Mouse (Mus musculus): ENCODE measurements around the gene Lhx5.

Gene Lhx5

GRCm38 (mm10) chr5:120432486-120433015 lies 1.1 kb downstream of the Lhx5 start:
- DNase-seq (ENCODE audit: low spot score), result no peak

GRCm38 (mm10) chr5:120433135-120433760 lies 1.7 kb downstream of the Lhx5 start:
- DNase-seq (ENCODE audit: low spot score), result peak; percentile 67

GRCm38 (mm10) chr5:120434231-120434735 lies 2.8 kb downstream of the Lhx5 start:
- DNase-seq (ENCODE audit: low spot score), result no peak

- peak; percentile 39 for DNase-seq (ENCODE audit: low spot score)
Observed at GRCm38 (mm10) chr5:120435006-120435681, 3.6 kb downstream of the Lhx5 start.

GRCm38 (mm10) chr5:120435731-120436501 lies 4.4 kb downstream of the Lhx5 start:
- DNase-seq (ENCODE audit: low spot score), result peak; percentile 61

GRCm38 (mm10) chr5:120436885-120437495 lies 5.5 kb downstream of the Lhx5 start:
- DNase-seq (ENCODE audit: low spot score), result peak; percentile 57

DNA sequence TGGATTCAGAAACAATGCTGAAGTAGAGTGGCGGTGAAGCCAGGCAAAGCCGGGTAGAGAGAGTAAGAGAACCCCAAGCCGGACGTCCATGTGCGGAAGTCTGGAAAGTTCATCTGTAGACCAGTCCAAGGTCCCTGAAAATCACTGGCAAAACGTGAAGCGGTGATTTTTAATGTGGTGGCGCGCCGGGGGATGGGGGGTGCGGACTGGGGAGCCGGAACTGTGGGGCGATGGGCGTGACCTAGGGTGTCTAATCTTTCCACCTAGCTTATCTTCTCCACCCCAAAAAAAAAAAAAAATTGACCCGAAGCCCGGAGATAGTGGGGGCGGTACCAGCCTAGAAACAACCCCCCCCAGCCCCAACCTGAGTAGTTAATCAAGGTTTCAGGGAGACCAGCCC lies 6.0 kb downstream of the Lhx5 start:
- DNase-seq (ENCODE audit: low spot score), result no peak

GRCm38 (mm10) chr5:120437986-120438385 lies 6.5 kb downstream of the Lhx5 start:
- DNase-seq (ENCODE audit: low spot score), result peak; percentile 75

- DNase-seq (ENCODE audit: low spot score), result no peak
Observed at GRCm38 (mm10) chr5:120438469-120438868, 7.0 kb downstream of the Lhx5 start.

- DNase-seq (ENCODE audit: low spot score), result peak; percentile 46
Observed at GRCm38 (mm10) chr5:120438991-120439710, 7.7 kb downstream of the Lhx5 start.

DNA sequence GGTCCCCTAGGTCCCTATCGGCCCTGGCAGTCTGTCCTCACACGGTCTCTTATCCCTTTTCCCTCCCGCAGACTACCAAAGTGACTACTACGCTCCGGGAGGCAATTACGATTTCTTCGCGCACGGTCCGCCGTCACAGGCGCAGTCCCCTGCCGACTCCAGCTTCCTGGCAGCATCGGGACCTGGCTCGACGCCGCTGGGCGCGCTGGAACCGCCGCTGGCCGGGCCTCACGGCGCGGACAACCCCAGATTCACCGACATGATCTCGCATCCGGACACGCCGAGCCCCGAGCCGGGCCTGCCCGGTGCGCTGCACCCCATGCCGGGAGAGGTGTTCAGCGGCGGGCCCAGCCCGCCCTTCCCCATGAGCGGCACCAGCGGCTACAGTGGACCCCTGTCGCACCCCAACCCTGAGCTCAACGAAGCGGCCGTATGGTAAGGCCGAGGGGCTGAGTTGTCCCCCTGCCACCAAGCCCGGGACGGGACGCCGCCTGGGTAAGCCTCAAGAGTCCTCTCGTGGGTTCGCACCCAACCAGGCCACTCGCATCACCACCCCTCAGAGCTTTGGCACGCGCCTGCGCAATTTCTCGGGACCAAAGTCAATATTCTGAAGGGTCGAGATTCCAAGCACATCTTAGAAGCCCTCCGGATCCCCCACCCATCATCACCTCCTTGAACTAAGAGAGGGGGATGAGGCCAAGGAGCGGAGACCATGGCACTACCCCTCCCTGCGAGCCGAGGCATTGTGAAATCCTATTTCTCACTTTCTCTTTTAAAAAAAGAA lies 8.6 kb downstream of the Lhx5 start:
- no peak for DNase-seq (ENCODE audit: low spot score)

- DNase-seq (ENCODE audit: low spot score), result peak; percentile 97
Observed at GRCm38 (mm10) chr5:120440733-120441132, 9.2 kb downstream of the Lhx5 start.

- DNase-seq (ENCODE audit: low spot score), result no peak
Observed at GRCm38 (mm10) chr5:120447305-120447704, 15.8 kb downstream of the Lhx5 start.

DNA sequence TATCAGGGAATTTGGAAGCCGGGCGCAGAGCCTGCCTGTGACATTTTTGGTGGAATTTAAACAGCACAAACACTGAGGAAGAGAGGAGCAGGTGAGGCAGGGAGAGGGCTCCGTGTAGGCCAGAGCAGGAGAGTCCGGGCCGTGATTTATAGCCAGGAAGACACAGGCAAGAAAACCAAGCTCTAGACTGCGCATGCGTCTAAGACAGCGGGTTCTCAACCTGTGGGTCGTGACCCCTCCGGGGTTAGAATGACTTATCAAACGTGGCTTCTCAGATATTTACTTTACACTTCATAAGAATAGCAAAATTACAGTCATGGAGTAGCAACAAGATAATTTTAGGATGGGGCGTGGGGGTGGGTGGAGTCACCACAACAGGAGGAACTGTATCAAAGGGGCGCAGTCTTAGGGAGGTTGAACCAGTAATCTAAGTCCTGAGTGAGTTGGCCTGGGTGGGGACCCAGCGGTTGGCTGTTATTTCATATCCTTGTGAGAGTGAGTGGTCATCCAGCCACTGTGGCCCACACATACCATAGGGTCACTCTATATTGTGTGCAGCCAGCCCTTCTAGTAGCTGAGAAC lies 23.3 kb downstream of the Lhx5 start:
- DNase-seq (ENCODE audit: low spot score), result no peak

DNA sequence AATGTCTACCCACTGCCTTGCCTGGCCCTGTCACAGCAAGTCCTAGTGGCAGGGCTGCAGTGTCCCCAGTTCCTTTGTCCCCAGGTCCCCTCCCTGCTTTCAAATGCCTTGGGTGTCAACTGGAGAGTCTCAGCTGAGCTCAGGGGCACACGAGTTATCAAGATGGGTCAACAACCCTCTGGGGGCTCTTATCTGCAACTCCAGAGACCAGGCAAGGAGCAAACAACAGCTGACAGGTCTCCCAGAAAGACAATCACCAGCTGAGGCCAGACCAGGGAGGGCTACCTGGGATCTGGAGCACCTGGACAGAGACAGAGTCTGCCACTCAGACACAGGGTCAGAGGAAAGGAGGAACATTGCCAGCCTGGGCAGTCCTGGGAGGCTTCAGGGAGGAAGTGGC lies 24.8 kb downstream of the Lhx5 start:
- no peak for DNase-seq (ENCODE audit: low spot score)

DNA sequence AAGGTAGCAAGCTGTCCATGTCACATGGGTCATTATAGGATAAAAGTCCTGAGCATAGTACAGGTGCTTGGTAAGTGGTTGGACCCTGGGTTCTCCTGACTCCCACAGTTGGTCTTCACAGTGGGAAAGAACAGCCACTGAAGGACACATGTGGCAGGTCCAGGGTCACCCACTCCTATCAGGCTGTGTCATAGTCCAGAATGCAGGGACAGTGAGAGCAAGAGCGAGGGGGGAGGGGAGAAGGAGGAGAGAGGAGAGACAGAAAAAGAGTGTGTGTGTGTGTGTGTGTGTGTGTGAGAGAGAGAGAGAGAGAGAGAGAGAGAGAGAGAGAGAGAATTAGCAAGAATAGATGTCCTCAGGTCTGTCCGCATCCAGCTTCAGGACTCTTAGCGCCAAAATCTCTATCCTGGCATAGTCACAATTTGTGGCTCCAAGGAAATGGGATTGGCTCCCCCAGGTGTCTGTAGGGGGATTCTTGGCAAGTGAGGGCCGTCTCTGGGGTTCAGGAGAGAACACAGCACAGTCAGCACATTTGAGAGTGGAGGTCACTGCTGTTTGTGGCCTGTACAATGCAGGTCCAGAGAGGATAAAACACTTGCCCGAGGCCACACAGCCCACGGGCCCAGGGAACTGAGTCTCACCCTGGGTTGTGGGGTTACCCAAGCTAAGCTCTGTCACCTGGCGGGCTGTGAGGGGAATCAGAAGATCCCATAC lies 25.5 kb downstream of the Lhx5 start:
- no peak for DNase-seq (ENCODE audit: low spot score)

GRCm38 (mm10) chr5:120457628-120458027 lies 26.1 kb downstream of the Lhx5 start:
- DNase-seq (ENCODE audit: low spot score), result peak; percentile 94

- DNase-seq (ENCODE audit: low spot score), result no peak
Observed at GRCm38 (mm10) chr5:120459133-120459532, 27.6 kb downstream of the Lhx5 start.

DNA sequence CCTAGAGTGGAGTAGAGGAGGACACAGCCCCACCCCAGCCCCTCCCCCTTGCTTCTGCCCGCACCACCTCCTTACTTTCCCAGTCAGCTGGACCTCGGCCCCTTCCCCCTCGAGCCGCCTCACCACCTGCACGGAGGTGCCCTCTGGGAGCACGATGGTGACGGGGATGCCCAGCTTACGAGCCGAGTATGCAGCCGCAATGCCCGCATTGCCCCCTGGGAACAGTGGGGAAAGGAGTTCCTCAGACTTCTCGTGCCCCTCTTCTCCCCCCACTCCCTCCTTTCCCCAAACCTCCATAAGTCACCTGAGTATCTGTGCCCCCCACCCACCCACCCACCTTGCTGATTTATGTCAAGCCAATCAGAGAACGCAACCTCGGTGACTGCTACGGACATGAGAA lies 30.4 kb downstream of the Lhx5 start:
- DNase-seq (ENCODE audit: low spot score), result no peak

GRCm38 (mm10) chr5:120464321-120464720 lies 32.8 kb downstream of the Lhx5 start:
- no peak for DNase-seq (ENCODE audit: low spot score)

Data from embryo, embryonic 10 days (tissue).